29 mouse cellular contexts compared by ENCODE assay signal in genomic region chr11:97221611-97222010, GRCm38 (mm10).
"Had no signal": no experiment of that assay in that cellular context is flagged by ENCODE, and none has a peak within 500 bp of the region (broad histone marks: within the 10 kb centered on the region; RNA-seq: fewer than 3 reads in every experiment).

No protein-coding gene starts in this region.

- H3K4me3 ChIP-seq: left cerebral cortex, adult 2 months; limb, embryonic 10.5 days; limb, embryonic 12.5 days; limb, embryonic 13.5 days; limb, embryonic 15.5 days; liver, embryonic 12.5 days; liver, embryonic 13.5 days; liver, embryonic 15.5 days; lung, embryonic 15.5 days; megakaryocyte, embryonic 14.5 days; midbrain, embryonic 10.5 days; midbrain, embryonic 12.5 days; midbrain, embryonic 13.5 days; midbrain, embryonic 15.5 days; myocyte had no signal

- H3K4me2 ChIP-seq: limb, embryonic 12.5 days; limb, embryonic 13.5 days; limb, embryonic 15.5 days; liver, embryonic 11.5 days; liver, embryonic 12.5 days; liver, embryonic 13.5 days; liver, embryonic 15.5 days; lung, embryonic 14.5 days; lung, embryonic 15.5 days; midbrain, embryonic 12.5 days; midbrain, embryonic 13.5 days; midbrain, embryonic 15.5 days had no signal

- H3K9me3 ChIP-seq: limb, embryonic 10.5 days; limb, embryonic 12.5 days; limb, embryonic 13.5 days; limb, embryonic 15.5 days; liver, embryonic 12.5 days; liver, embryonic 13.5 days; liver, embryonic 15.5 days; lung, embryonic 15.5 days; megakaryocyte, embryonic 14.5 days; midbrain, embryonic 10.5 days; midbrain, embryonic 12.5 days; midbrain, embryonic 13.5 days; midbrain, embryonic 15.5 days had no signal

- ATAC-seq: liver, embryonic 12.5 days; liver, postnatal 0 days; lung, postnatal 0 days; midbrain, embryonic 13.5 days; midbrain, embryonic 15.5 days; midbrain, embryonic 16.5 days had no signal

- H3K27ac ChIP-seq: limb, embryonic 10.5 days; limb, embryonic 12.5 days; limb, embryonic 13.5 days; limb, embryonic 15.5 days; liver, embryonic 12.5 days; liver, embryonic 13.5 days; liver, embryonic 14.5 days; liver, embryonic 15.5 days; lung, embryonic 15.5 days; midbrain, embryonic 10.5 days; midbrain, embryonic 12.5 days; midbrain, embryonic 13.5 days; midbrain, embryonic 15.5 days had no signal

- H3K27me3 ChIP-seq: limb, embryonic 12.5 days; limb, embryonic 13.5 days; limb, embryonic 15.5 days; liver, embryonic 12.5 days; liver, embryonic 13.5 days; liver, embryonic 15.5 days; lung, embryonic 15.5 days; megakaryocyte, embryonic 14.5 days; midbrain, embryonic 12.5 days; midbrain, embryonic 13.5 days; midbrain, embryonic 15.5 days had no signal

- H3K4me1 ChIP-seq: limb, embryonic 10.5 days; limb, embryonic 12.5 days; limb, embryonic 13.5 days; limb, embryonic 15.5 days; liver, embryonic 15.5 days; lung, embryonic 15.5 days; megakaryocyte, embryonic 14.5 days; midbrain, embryonic 10.5 days; midbrain, embryonic 12.5 days; midbrain, embryonic 13.5 days; midbrain, embryonic 15.5 days had no signal

- H3K9ac ChIP-seq: limb, embryonic 12.5 days; limb, embryonic 13.5 days; limb, embryonic 15.5 days; liver, embryonic 12.5 days; liver, embryonic 13.5 days; liver, embryonic 14.5 days; liver, embryonic 15.5 days; liver, postnatal 0 days; lung, embryonic 14.5 days; lung, embryonic 15.5 days; midbrain, embryonic 12.5 days; midbrain, embryonic 13.5 days; midbrain, embryonic 15.5 days had no signal

- DNase-seq: left cerebral cortex, postnatal 4 days; liver; liver, embryonic 13.5 days; liver, postnatal 0 days; lung, adult 18-20 months; lung, adult 2 months; lung, embryonic 14.5 days; lung, postnatal 10 days; lung, postnatal 14 days; lung, postnatal 36 days; lung, postnatal 4 days had no signal
